Mouse (Mus musculus) subcutaneous adipose tissue, adult 2 months (tissue): ENCODE results near the gene Olfr381. TPM values are rescaled to one million over a fixed set of nuclear protein-coding genes. Genes with fewer than 3 reads are reported as not detected.

Experiments
- polyA plus RNA-seq: library from polyadenylated mRNA; depleted of rRNA; stranded (reverse); fragments of >200 nt; gene quantifications from 2 replicates; pipeline ENCODE4 v1.2.3, GENCODE M21; 2012; ENCODE audit warnings: low replicate concordance; rRNA removed

Gene Olfr381
- not detected in 2 replicates for polyA plus RNA-seq

GRCm38 (mm10) chr11:73491503-73491902 is at the start of gene Olfr381:
Olfr381 (minus strand) TSS chr11:73491603.

GRCm38 (mm10) chr11:73517097-73517496 is 25.7 kb upstream of the Olfr381 start, which contains the start of gene Olfr382:
Olfr382 (minus strand) TSS chr11:73517197.

DNA sequence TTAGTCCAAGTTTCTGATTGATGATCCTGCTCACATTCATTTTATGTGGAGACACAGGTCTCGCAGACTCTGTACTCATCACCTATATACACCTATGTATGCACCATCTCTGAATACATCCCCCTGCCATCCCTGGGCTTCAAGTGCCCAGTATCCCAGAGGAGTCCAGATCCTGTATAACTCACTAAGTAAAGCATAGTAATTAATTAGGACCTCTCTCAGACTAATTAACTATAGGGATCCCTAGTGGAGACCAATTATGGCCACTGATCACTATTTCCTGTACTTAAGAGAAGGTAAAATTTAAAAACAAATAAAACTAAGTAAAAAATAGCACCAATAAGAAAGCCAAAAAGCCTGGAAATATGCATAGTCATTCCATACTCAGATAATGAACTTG is 34.0 kb downstream of the Olfr381 start, which contains the start of gene Olfr380:
TSS of gene Olfr380 (minus strand) at position 101 of the 400 bp plus-strand sequence.

Other genes starting within 250 kb of the Olfr381 start
- gene Trpv3, start 224.2 kb downstream of the Olfr381 start, polyA plus RNA-seq: 0.21 and 0.26 TPM in 2 replicates
- 11.1 and 23.5 TPM in 2 replicates for gene Aspa, start 162.0 kb downstream of the Olfr381 start, polyA plus RNA-seq
- gene Gm49340, start 161.9 kb downstream of the Olfr381 start, polyA plus RNA-seq: 0.06 TPM in 1 of 2 replicates, not detected in the other
- 0.33 and 0.34 TPM in 2 replicates for gene Spata22, start 161.9 kb downstream of the Olfr381 start, polyA plus RNA-seq
- 0.46 and 0.77 TPM in 2 replicates for gene Olfr20, start 140.8 kb downstream of the Olfr381 start, polyA plus RNA-seq
- gene Olfr376, start 120.4 kb downstream of the Olfr381 start, polyA plus RNA-seq: not detected in 2 replicates
- not detected in 2 replicates for gene Olfr1, start 92.0 kb downstream of the Olfr381 start, polyA plus RNA-seq
- gene Olfr378, start 63.1 kb downstream of the Olfr381 start, polyA plus RNA-seq: not detected in 2 replicates
- not detected in 2 replicates for gene Olfr380, start 34.1 kb downstream of the Olfr381 start, polyA plus RNA-seq
- gene Olfr382, start 25.6 kb upstream of the Olfr381 start, polyA plus RNA-seq: not detected in 2 replicates
- gene Olfr385, start 101.4 kb upstream of the Olfr381 start, polyA plus RNA-seq: not detected in 2 replicates
- gene Olfr384, start 107.0 kb upstream of the Olfr381 start, polyA plus RNA-seq: not detected in 2 replicates
- not detected in 2 replicates for gene Zfp735, start 197.2 kb upstream of the Olfr381 start, polyA plus RNA-seq